Mouse (Mus musculus) liver, embryonic 14.5 days (tissue): ENCODE measurements around the gene Nfkbia. TPM values are rescaled to one million over a fixed set of nuclear protein-coding genes. Genes with fewer than 3 reads are reported as not detected.

Source experiments
- ATAC-seq: fragments of 200-750 bp; cut with Nextera tagmentation; 2 replicates; pipeline ENCODE4 v1.8.0; 2017; ENCODE audit warnings: moderate number of reproducible peaks, mild to moderate bottlenecking, moderate library complexity; ENCODE audit not compliant: insufficient read depth
- DNase-seq, 3 experiments: peaks; one replicate each; pipeline ENCODE4 v3.0.0-alpha.2; 2012 to 2013; ENCODE audit warnings: low read depth in 3 of 3, low spot score in 3 of 3
- H3K27ac ChIP-seq: fragments of 300-500 bp; sonication (generic); 2 replicates; pipeline ENCODE4 v1.5.1; 2014; ENCODE audit warnings: moderate library complexity, mild to moderate bottlenecking, control low read depth, inconsistent platforms
- H3K27me3 ChIP-seq: fragments of 300-500 bp; sonication (generic); 2 replicates; pipeline ENCODE4 v1.6.1; 2014; ENCODE audit warnings: mild to moderate bottlenecking, low read length, moderate library complexity; ENCODE audit not compliant: control insufficient read depth, insufficient read depth
- H3K36me3 ChIP-seq: fragments of 300-500 bp; sonication (generic); replicated peaks from 2 replicates; pipeline ENCODE4 v1.6.1; 2014; ENCODE audit warnings: low read depth; ENCODE audit not compliant: control insufficient read depth, insufficient read depth
- H3K4me1 ChIP-seq, 2 experiments: fragments of 200-500 bp in 1 of 2; fragments of 300-500 bp in 1 of 2; sonication (generic) in 1 of 2; replicated peaks; 2 replicates each; pipeline ENCODE4 v1.6.1; 2012 to 2014; ENCODE audit warnings: antibody characterized with exemption in 1 of 2, inconsistent platforms in 1 of 2, low read length in 1 of 2; ENCODE audit not compliant: control insufficient read depth in 2 of 2, insufficient read depth in 2 of 2
- H3K4me2 ChIP-seq: fragments of 300-500 bp; sonication (generic); 2 replicates; pipeline ENCODE4 v1.6.1; 2014; ENCODE audit warnings: low read depth, mild to moderate bottlenecking, control low read depth, moderate library complexity
- H3K4me3 ChIP-seq, 2 experiments: fragments of 200-500 bp in 1 of 2; fragments of 300-500 bp in 1 of 2; sonication (generic) in 1 of 2; 2 replicates each; pipeline ENCODE4 v1.5.1; 2012 to 2014; ENCODE audit warnings: low read depth in 2 of 2, low read length in 2 of 2, mild to moderate bottlenecking in 2 of 2, control low read depth in 1 of 2, inconsistent platforms in 1 of 2, moderate library complexity in 1 of 2; ENCODE audit not compliant: insufficient read depth in 1 of 2
- H3K9ac ChIP-seq: fragments of 300-500 bp; sonication (generic); replicated peaks from 2 replicates; pipeline ENCODE4 v1.6.1; 2014; ENCODE audit warnings: mild to moderate bottlenecking, control low read depth, moderate library complexity
- H3K9me3 ChIP-seq: fragments of 300-500 bp; sonication (generic); 2 replicates; pipeline ENCODE4 v1.6.1; 2016; ENCODE audit warnings: low read length, mixed read lengths; ENCODE audit not compliant: control insufficient read depth
- CTCF ChIP-seq: IDR thresholded peaks from 2 replicates; pipeline ENCODE4 v1.5.1; 2016; ENCODE audit warnings: antibody characterized with exemption, low read depth, control low read depth
- EP300 ChIP-seq: IDR thresholded peaks from 2 replicates; pipeline ENCODE4 v1.6.1; 2016; ENCODE audit warnings: antibody characterized with exemption, low read depth
- WGBS: fragments of 180-500 bp; shearing (Covaris S2); extraction: QIAGEN DNeasy Blood & Tissue Kit; methylation state at CpG from one replicate; pipeline ENCODE4 v1.1.7; 2014; ENCODE audit not compliant: insufficient replicate concordance; 5-methylcytosine and 5-hydroxymethylcytosine counted together
- polyA plus RNA-seq, 2 experiments: library from polyadenylated mRNA; depleted of rRNA in 1 of 2; stranded (reverse) in 1 of 2; unstranded in 1 of 2; fragments of >200 nt; fragmentation: Nextera tagmentation in 1 of 2; extraction: Ambion mirVana in 1 of 2; gene quantifications; 2 replicates each; pipeline versions ENCODE4 v1.2.1 to v1.2.3; 2012 to 2014

The Nfkbia gene
- polyA plus RNA-seq, 2 experiments, result 8.8 to 12.4 TPM

DNA sequence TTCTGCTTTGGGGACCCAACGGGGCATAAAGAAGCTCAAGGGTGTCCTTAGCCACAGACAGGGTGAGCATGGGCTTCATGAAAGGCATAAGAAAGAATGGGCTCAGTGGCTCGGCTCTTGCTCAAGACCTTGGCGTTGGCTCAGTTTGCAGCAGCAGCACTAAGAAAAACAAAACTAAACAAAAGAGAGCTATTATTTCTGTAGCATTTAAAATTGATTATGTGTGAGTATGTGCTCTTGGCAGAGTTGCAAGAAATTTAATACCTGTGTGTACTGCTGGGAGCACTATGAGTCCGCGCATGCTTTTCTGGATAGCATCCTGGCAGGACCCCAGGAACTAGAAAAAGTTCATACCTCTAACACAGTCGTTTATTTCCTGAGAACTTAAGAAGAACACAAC is 30.7 kb downstream of the Nfkbia start:
- Histone ChIP-seq H3K9ac (no peak overlapping the region), H3K4me2 (no peak overlapping the region), H3K4me3 (no peak overlapping the region), H3K9me3 (no peaks in the 10 kb centered on the region), H3K36me3 (no peaks in the 10 kb centered on the region), H3K27me3 (no peaks in the 10 kb centered on the region), H3K27ac (no peak overlapping the region), H3K4me1 (peaks cover 0 to 2% of the 10 kb centered on the region in 2 experiments; a peak in 1 of 4 replicates)
- no peak for TF ChIP-seq CTCF
- TF ChIP-seq EP300, result no peak
- WGBS, result 70% methylated on average over 6 of the region's 6 CpGs
- ATAC-seq, result no peak
- no peak for DNase-seq

DNA sequence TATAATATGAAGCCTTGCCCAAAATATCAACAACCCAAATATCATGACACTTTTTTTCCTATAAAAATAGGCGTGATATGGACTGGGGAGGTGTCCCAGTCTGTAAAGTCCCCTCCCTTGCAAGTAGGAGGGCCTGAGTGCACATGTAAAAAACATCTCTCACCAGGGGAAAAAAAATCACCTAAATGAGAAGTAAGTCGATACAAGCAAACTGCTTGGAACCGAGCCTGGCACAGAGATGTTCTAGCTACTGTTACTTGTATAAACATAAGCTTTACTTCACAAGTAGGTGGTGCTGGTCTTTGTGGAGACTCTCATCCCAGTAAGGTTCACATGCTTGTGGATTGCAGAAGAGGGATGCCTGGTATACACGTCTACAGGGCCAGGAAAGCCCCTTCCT is 31.5 kb downstream of the Nfkbia start:
- H3K36me3 ChIP-seq, result no peaks in the 10 kb centered on the region
- no peak for DNase-seq

DNA sequence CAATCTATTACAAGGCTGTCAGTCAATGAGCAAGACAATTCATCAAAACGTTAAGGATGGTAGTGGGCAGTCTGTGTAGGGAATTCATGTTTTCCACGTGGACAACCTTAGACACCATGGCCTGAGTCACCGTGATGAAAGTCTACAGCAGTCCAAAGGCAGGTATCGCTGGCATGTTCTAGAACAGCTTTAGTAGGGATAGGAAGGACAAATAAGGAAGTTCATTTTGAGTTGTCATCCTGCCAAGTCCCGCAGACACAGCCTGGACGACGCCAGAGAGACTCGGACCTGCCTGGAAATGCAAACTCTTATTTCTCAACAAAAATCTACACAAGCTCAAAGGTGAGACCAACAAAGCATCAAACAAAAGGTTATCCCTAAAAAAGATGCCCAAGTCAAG is 32.7 kb downstream of the Nfkbia start:
- WGBS, result 40% methylated on average over 8 of the region's 8 CpGs
- no peak overlapping the region for H3K27ac ChIP-seq
- ATAC-seq, result no peak
- no peak overlapping the region for H3K4me3 ChIP-seq
- no peak overlapping the region for H3K4me2 ChIP-seq
- DNase-seq, result no peak
- no peak for TF ChIP-seq CTCF
- no peak for TF ChIP-seq EP300
- H3K9ac ChIP-seq, result no peak overlapping the region
- no peaks in the 10 kb centered on the region for H3K9me3 ChIP-seq
- H3K36me3 ChIP-seq, result no peaks in the 10 kb centered on the region
- no peaks in the 10 kb centered on the region for H3K27me3 ChIP-seq
- H3K4me1 ChIP-seq, result no peaks in the 10 kb centered on the region; a peak in 1 of 4 replicates

More for the DNA sequence above, 31.5 kb downstream of the Nfkbia start:
- no peaks in the 10 kb centered on the region for H3K27me3 ChIP-seq
- 48% methylated on average over 4 of the region's 4 CpGs for WGBS
- TF ChIP-seq EP300 (no peak), CTCF (no peak)
- no peak overlapping the region for H3K4me2 ChIP-seq
- H3K4me1 ChIP-seq, result peaks cover 0 to 2% of the 10 kb centered on the region in 2 experiments; a peak in 1 of 4 replicates
- H3K9me3 ChIP-seq, result no peaks in the 10 kb centered on the region
- no peak overlapping the region for H3K4me3 ChIP-seq
- ATAC-seq, result no peak
- H3K27ac ChIP-seq, result no peak overlapping the region
- H3K9ac ChIP-seq, result no peak overlapping the region

DNA sequence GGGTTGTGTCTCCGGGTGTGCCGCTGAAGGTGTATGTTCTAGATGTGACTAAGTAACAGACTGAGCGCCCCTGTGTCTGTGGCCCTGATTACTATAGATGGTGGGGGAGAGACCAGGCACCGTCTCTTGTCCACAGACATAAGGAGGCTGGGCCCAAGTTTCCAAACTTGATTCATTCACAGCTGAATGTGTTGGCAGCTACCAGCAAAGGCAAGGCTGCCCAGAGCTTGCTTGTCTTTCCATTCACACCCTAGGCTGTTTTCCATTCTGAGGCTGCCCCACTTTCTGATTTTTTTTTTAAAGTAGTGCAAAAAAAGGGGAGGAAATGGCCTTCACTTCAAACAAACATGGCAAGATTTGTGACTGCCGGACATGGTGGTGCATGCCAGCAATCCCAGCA is 35.6 kb downstream of the Nfkbia start:
- no peaks in the 10 kb centered on the region for H3K36me3 ChIP-seq
- no peak for TF ChIP-seq CTCF
- no peak for TF ChIP-seq EP300
- H3K4me2 ChIP-seq, result no peak overlapping the region
- no peaks in the 10 kb centered on the region for H3K27me3 ChIP-seq
- no peaks in the 10 kb centered on the region for H3K9me3 ChIP-seq
- ATAC-seq, result no peak
- H3K9ac ChIP-seq, result no peak overlapping the region
- DNase-seq, result no peak
- whole genome bisulfite sequencing, result 76% methylated on average over 5 of the region's 5 CpGs
- H3K27ac ChIP-seq, result no peak overlapping the region
- no peaks in the 10 kb centered on the region; a peak in 1 of 4 replicates for H3K4me1 ChIP-seq
- H3K4me3 ChIP-seq, result no peak overlapping the region

DNA sequence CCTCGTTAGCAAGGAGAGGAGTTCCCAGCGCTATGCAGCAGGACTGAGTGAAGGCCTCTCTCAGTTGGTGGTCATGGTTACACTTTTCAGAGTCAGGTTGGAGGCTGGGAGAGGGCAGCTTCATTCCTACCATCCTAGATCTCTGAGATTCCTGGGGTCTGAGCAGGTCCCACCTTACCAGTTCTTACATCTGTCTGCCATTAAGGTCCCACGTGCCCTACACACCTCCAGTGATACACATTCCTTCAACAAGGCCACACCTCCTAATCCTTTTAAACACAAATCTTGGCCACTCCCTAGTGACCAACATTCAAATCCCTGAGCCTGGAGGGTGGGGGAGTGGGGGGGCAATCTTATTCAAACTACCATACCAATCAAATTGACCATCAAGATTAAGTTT is 36.3 kb downstream of the Nfkbia start:
- Histone ChIP-seq H3K4me1 (no peaks in the 10 kb centered on the region; a peak in 1 of 4 replicates), H3K27ac (no peak overlapping the region), H3K36me3 (no peaks in the 10 kb centered on the region), H3K9me3 (no peaks in the 10 kb centered on the region), H3K4me2 (no peak overlapping the region), H3K27me3 (no peaks in the 10 kb centered on the region), H3K4me3 (no peak overlapping the region), H3K9ac (no peak overlapping the region)
- TF ChIP-seq CTCF (no peak), EP300 (no peak)
- no peak for ATAC-seq
- DNase-seq, result no peak
- WGBS, result 81% methylated on average over 3 of the region's 3 CpGs
